Mouse (Mus musculus): ENCODE measurements around the gene Osbpl2.

DNA sequence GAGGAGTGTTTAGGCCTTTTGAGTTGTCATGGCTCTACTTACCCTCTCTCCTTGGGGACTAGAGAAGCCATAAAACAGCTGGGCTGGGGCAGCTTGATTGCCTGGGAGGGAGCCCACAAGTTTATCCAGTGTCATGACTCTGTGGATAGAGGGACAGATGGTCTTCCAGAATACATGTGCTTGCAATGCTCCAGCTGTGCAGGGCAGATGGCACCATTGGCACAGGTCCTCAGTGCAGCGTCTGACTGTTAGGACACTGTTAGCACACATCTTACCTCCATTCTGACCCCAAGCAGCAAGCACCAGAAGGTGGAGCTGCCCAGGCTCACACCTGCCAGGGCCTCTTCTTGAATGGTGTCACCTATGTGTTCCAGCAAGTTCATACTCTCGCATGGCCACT lies 46.7 kb downstream of the Osbpl2 start:
- TF ChIP-seq JUN (IDR thresholded peaks at IDR 0.05; ENCODE audit: insufficient read depth, low read depth, low read length) (no peak), CHD2 (IDR thresholded peaks at IDR 0.05; ENCODE audit: low read length) (no peak), CTCF (conservative IDR thresholded peaks at IDR 0.05 in 1 of 2, IDR thresholded peaks at IDR 0.05 in 1 of 2; ENCODE audit: low read depth in 2 of 2, low read length in 2 of 2) (no peak)

Data from CH12.LX (cell line).